Mouse (Mus musculus) CH12.LX (cell line): ENCODE data around the gene Tsnax. TPM values are rescaled to one million over a fixed set of nuclear protein-coding genes. Genes with fewer than 3 reads are reported as not detected.
A peak's percentile ranks its signal among the peaks of the same experiment; 100 is the strongest.

ENCODE experiments used
- DNase-seq: peaks from one replicate; pipeline ENCODE4 v3.0.0-alpha.2; 2013; ENCODE audit errors: extremely low read depth
- H3K27ac ChIP-seq: 2 replicates; pipeline ENCODE4 v1.5.1; 2012; ENCODE audit warnings: low read depth, mild to moderate bottlenecking, control low read depth, moderate library complexity; ENCODE audit not compliant: insufficient read depth
- H3K27me3 ChIP-seq: replicated peaks from 2 replicates; pipeline ENCODE3; 2012; ENCODE audit warnings: inconsistent platforms
- H3K36me3 ChIP-seq, 2 experiments: replicated peaks in 1 of 2; 2 replicates each; pipeline versions ENCODE3 to v1.6.1; 2012; ENCODE audit warnings: inconsistent platforms in 1 of 2, low read length in 1 of 2, mild to moderate bottlenecking in 1 of 2, mixed read lengths in 1 of 2, moderate library complexity in 1 of 2; ENCODE audit not compliant: control insufficient read depth in 1 of 2, insufficient read depth in 1 of 2
- H3K4me1 ChIP-seq, 2 experiments: 2 replicates each; pipeline ENCODE4 v1.6.1; 2012; ENCODE audit warnings: inconsistent platforms in 1 of 2, moderate library complexity in 1 of 2; ENCODE audit not compliant: insufficient read depth in 2 of 2, control insufficient read depth in 1 of 2
- H3K4me2 ChIP-seq: 2 replicates; pipeline ENCODE4 v1.6.1; 2012; ENCODE audit warnings: low read depth, mild to moderate bottlenecking, control low read depth; ENCODE audit not compliant: poor library complexity, insufficient read depth, severe bottlenecking
- H3K4me3 ChIP-seq, 3 experiments: fragments of 150-350 bp in 1 of 3; sonication (generic) in 1 of 3; replicated peaks in 1 of 3; 2 replicates each; pipeline versions ENCODE3 to v1.5.1; 2011 to 2012; ENCODE audit warnings: low read depth in 2 of 3, low read length in 2 of 3, mild to moderate bottlenecking in 2 of 3, moderate library complexity in 2 of 3, control low read depth in 1 of 3, improper control_type of control experiment in 1 of 3, inconsistent platforms in 1 of 3, mixed read lengths in 1 of 3; ENCODE audit not compliant: poor library complexity in 1 of 3
- H3K79me2 ChIP-seq: replicated peaks from 2 replicates; pipeline ENCODE4 v1.6.1; 2012; ENCODE audit warnings: mild to moderate bottlenecking, moderate library complexity; ENCODE audit not compliant: control insufficient read depth, poor library complexity, insufficient read depth, severe bottlenecking; ENCODE audit errors: extremely low read depth
- H3K9ac ChIP-seq: 2 replicates; pipeline ENCODE4 v1.6.1; 2012; ENCODE audit warnings: low read depth, mild to moderate bottlenecking, control low read depth, moderate library complexity; ENCODE audit not compliant: insufficient read depth
- H3K9me3 ChIP-seq: replicated peaks from 2 replicates; pipeline ENCODE3; 2012; ENCODE audit warnings: low read length, inconsistent platforms, mixed read lengths
- CTCF ChIP-seq, 2 experiments: IDR thresholded peaks in 1 of 2; conservative IDR thresholded peaks in 1 of 2; 2 replicates each; pipeline ENCODE4 v1.5.1; 2011 to 2012; ENCODE audit warnings: low read depth in 2 of 2, low read length in 2 of 2, improper control_type of control experiment in 1 of 2, inconsistent platforms in 1 of 2, mild to moderate bottlenecking in 1 of 2, moderate library complexity in 1 of 2
- GABPA ChIP-seq: IDR thresholded peaks from 2 replicates; pipeline ENCODE4 v1.6.1; 2012; ENCODE audit warnings: low read depth, low read length, improper control_type of control experiment, inconsistent platforms; ENCODE audit not compliant: insufficient replicate concordance
- JUN ChIP-seq: IDR thresholded peaks from 2 replicates; pipeline ENCODE4 v1.6.1; 2011; ENCODE audit warnings: low read depth, mild to moderate bottlenecking, low read length, improper control_type of control experiment, moderate library complexity; ENCODE audit not compliant: insufficient read depth
- MEF2A ChIP-seq: IDR thresholded peaks from 2 replicates; pipeline ENCODE4 v1.6.1; 2014; ENCODE audit warnings: low read depth, mild to moderate bottlenecking, inconsistent platforms, low read length, improper control_type of control experiment, borderline replicate concordance
- MYC ChIP-seq: IDR thresholded peaks from 2 replicates; pipeline ENCODE4 v1.6.1; 2011; ENCODE audit warnings: low read depth, mild to moderate bottlenecking, improper control_type of control experiment, low read length
- POLR2A ChIP-seq: IDR thresholded peaks from 2 replicates; pipeline ENCODE4 v1.6.1; 2011; ENCODE audit warnings: low read depth, mild to moderate bottlenecking, improper control_type of control experiment, low read length
- RAD21 ChIP-seq: IDR thresholded peaks from 2 replicates; pipeline ENCODE4 v1.6.1; 2011; ENCODE audit warnings: low read depth, mild to moderate bottlenecking, low read length, improper control_type of control experiment, moderate library complexity
- RCOR1 ChIP-seq: conservative IDR thresholded peaks from 2 replicates; pipeline ENCODE4 v1.6.1; 2012; ENCODE audit warnings: low read depth, mild to moderate bottlenecking, inconsistent platforms, low read length, improper control_type of control experiment
- SIN3A ChIP-seq: IDR thresholded peaks from 2 replicates; pipeline ENCODE4 v1.6.1; 2012; ENCODE audit warnings: low read length, improper control_type of control experiment, inconsistent platforms
- SMC3 ChIP-seq: IDR thresholded peaks from 2 replicates; pipeline ENCODE4 v1.6.1; 2011; ENCODE audit warnings: low read depth, low read length, improper control_type of control experiment
- UBTF ChIP-seq: IDR thresholded peaks from 2 replicates; pipeline ENCODE4 v1.6.1; 2012; ENCODE audit warnings: low read depth, mild to moderate bottlenecking, inconsistent platforms, low read length, improper control_type of control experiment, moderate library complexity
- dilution Hi-C: fragments of 300-500 bp; cut with MboI; formaldehyde crosslinking; loops from 2 replicates; pipeline ENCODE4 v1.14.3; 2020; ENCODE audit warnings: low sequenced_read_pairs; ENCODE audit not compliant: extremely low pct_unique_long_range_greater_than_20kb, extremely low pct_ligation_motif_present
- in situ Hi-C: fragments of 300-500 bp; cut with MboI; formaldehyde crosslinking; loops from 3 replicates; pipeline ENCODE4 v1.14.3; 2019; ENCODE audit warnings: low sequenced_read_pairs, low pct_ligation_motif_present, low pct_unique_long_range_greater_than_20kb, mixed read lengths
- polyA plus RNA-seq: library from polyadenylated mRNA; unstranded; fragments of >175 nt; gene quantifications from 2 replicates; pipeline ENCODE4 v1.2.1, GENCODE M21; 2012; ENCODE audit warnings: low read depth; ENCODE audit not compliant: insufficient read length
- total RNA-seq, 2 experiments: library from RNA; depleted of rRNA; stranded (reverse); fragments of 300-350 nt in 1 of 2; fragments of >200 nt in 1 of 2; gene quantifications; 2 replicates each; pipeline ENCODE4 v1.2.3; 2012 to 2014

Tsnax gene
- total and polyA plus RNA-seq, 3 experiments, result 48.0 to 75.0 (median 62.9) TPM

- dilution Hi-C loops, result no loop called here
- Histone ChIP-seq H3K27ac (no peak overlapping the region), H3K4me3 (no peak overlapping the region)
Observed at GRCm38 (mm10) chr8:125066913-125067595, 54.3 kb downstream of the Tsnax start.

GRCm38 (mm10) chr8:125067596-125067960 is 54.8 kb downstream of the Tsnax start:
- Histone ChIP-seq H3K4me3 (no peak overlapping the region), H3K9ac (no peak overlapping the region), H3K27ac (no peak overlapping the region), H3K36me3 (no peaks in the 10 kb centered on the region), H3K9me3 (no peaks in the 10 kb centered on the region), H3K4me2 (no peak overlapping the region), H3K27me3 (no peaks in the 10 kb centered on the region), H3K79me2 (no peaks in the 10 kb centered on the region), H3K4me1 (peaks cover 6 to 14% of the 10 kb centered on the region in 2 experiments; a peak in 3 of 4 replicates)
- TF ChIP-seq SIN3A (no peak), MEF2A (no peak), CTCF (conservative IDR thresholded peaks at IDR 0.05 in 1 of 2, IDR thresholded peaks at IDR 0.05 in 1 of 2; ENCODE audit: low read depth in 2 of 2, low read length in 2 of 2) (no peak)
- in situ Hi-C loops (loop anchor here (25.0 kb wide), 1 partner anchor 95 kb away; no protein-coding TSS in a partner anchor), dilution Hi-C loops (no loop called here)
- DNase-seq, result no peak

More at GRCm38 (mm10) chr8:125066913-125067595, 54.3 kb downstream of the Tsnax start:
- Histone ChIP-seq H3K9ac (no peak overlapping the region), H3K4me1 (peaks cover 6 to 14% of the 10 kb centered on the region in 2 experiments; a peak in 3 of 4 replicates), H3K9me3 (no peaks in the 10 kb centered on the region), H3K4me2 (peak overlapping the region; percentile 27; the same call in 1 of the 2 replicates), H3K79me2 (no peaks in the 10 kb centered on the region), H3K36me3 (no peaks in the 10 kb centered on the region), H3K27me3 (no peaks in the 10 kb centered on the region)
- in situ Hi-C loops, result loop anchor here (25.0 kb wide), 1 partner anchor 95 kb away; no protein-coding TSS in a partner anchor
- TF ChIP-seq CTCF (conservative IDR thresholded peaks at IDR 0.05 in 1 of 2, IDR thresholded peaks at IDR 0.05 in 1 of 2; ENCODE audit: low read depth in 2 of 2, low read length in 2 of 2), result peak; percentile 57 to 84; a peak in 3 of 4 replicates
- no peak for TF ChIP-seq JUN
- no peak for TF ChIP-seq MYC
- no peak for TF ChIP-seq RCOR1
- peak; percentile 90 for TF ChIP-seq RAD21
- no peak for TF ChIP-seq GABPA
- no peak for TF ChIP-seq UBTF
- peak; percentile 66 for TF ChIP-seq SMC3
- no peak for TF ChIP-seq POLR2A
- peak; percentile 72 for DNase-seq
